Mouse (Mus musculus) embryonic fibroblast, embryonic 13.5 days (primary cell): ENCODE results near the gene Gm43518. TPM values are rescaled to one million over a fixed set of nuclear protein-coding genes. Genes with fewer than 3 reads are reported as not detected.
A peak's percentile ranks its signal among the peaks of the same experiment; 100 is the strongest.

ENCODE experiments used
- H3K27ac ChIP-seq: 2 replicates; pipeline ENCODE4 v1.5.1; 2012; ENCODE audit warnings: low read length, control low read depth, inconsistent platforms; ENCODE audit not compliant: insufficient read depth
- H3K4me1 ChIP-seq: 2 replicates; pipeline ENCODE4 v1.6.1; 2011; ENCODE audit warnings: low read length; ENCODE audit not compliant: control insufficient read depth, insufficient read depth
- H3K4me3 ChIP-seq: 2 replicates; pipeline ENCODE4 v1.5.1; 2011; ENCODE audit warnings: mild to moderate bottlenecking, control low read depth, low read length; ENCODE audit not compliant: insufficient read depth
- CTCF ChIP-seq: IDR thresholded peaks from 2 replicates; pipeline ENCODE4 v1.5.1; 2011; ENCODE audit warnings: mild to moderate bottlenecking, control low read depth, low read length, moderate library complexity, borderline replicate concordance; ENCODE audit not compliant: insufficient read depth
- POLR2A ChIP-seq: IDR thresholded peaks from 2 replicates; pipeline ENCODE4 v1.6.1; 2011; ENCODE audit warnings: low read depth, mild to moderate bottlenecking, control low read depth, low read length, moderate library complexity
- polyA plus RNA-seq: library from polyadenylated mRNA; stranded (reverse); fragments of >200 nt; gene quantifications from 2 replicates; pipeline ENCODE4 v1.2.4, GENCODE M21; 2011; ENCODE audit warnings: low read depth; ENCODE audit not compliant: missing spikeins, insufficient read length

The Gm43518 gene
- polyA plus RNA-seq, 1 experiment: 1.4 TPM

- Histone ChIP-seq H3K27ac (no peak overlapping the region), H3K4me3 (0 out of 2 replicates have a peak overlapping the region, but pooled peaks have one; percentile 10), H3K4me1 (no peaks in the 10 kb centered on the region)
- TF ChIP-seq POLR2A (no peak), CTCF (no peak)
Measured at GRCm38 (mm10) chr5:123974616-123975111, 47.4 kb downstream of the Gm43518 start.

- H3K4me1 ChIP-seq: 0 out of 2 replicates have a peak, but pooled peaks cover 5% of the 10 kb centered on the region
- TF ChIP-seq CTCF (no peak), POLR2A (no peak)
- H3K4me3 ChIP-seq: no peak overlapping the region
- H3K27ac ChIP-seq: no peak overlapping the region
Measured at GRCm38 (mm10) chr5:123975668-123976180, 48.5 kb downstream of the Gm43518 start.

- no peak overlapping the region for H3K4me3 ChIP-seq
- H3K27ac ChIP-seq: no peak overlapping the region
- TF ChIP-seq CTCF: no peak
- TF ChIP-seq POLR2A: no peak
- peaks cover 8% of the 10 kb centered on the region for H3K4me1 ChIP-seq
Measured at GRCm38 (mm10) chr5:123977231-123977630, 50.0 kb downstream of the Gm43518 start.

- Histone ChIP-seq H3K27ac (no peak overlapping the region), H3K4me3 (no peak overlapping the region), H3K4me1 (peaks cover 8% of the 10 kb centered on the region)
- no peak for TF ChIP-seq CTCF
- TF ChIP-seq POLR2A: no peak
Measured at GRCm38 (mm10) chr5:123978131-123978530, 50.9 kb downstream of the Gm43518 start.

GRCm38 (mm10) chr5:123979221-123979979, 52.2 kb downstream of the Gm43518 start:
- Histone ChIP-seq H3K4me1 (peaks cover 8% of the 10 kb centered on the region), H3K27ac (no peak overlapping the region), H3K4me3 (no peak overlapping the region)
- no peak for TF ChIP-seq CTCF
- TF ChIP-seq POLR2A: no peak

GRCm38 (mm10) chr5:123979980-123980369, 52.8 kb downstream of the Gm43518 start:
- H3K4me1 ChIP-seq: peaks cover 8% of the 10 kb centered on the region
- no peak overlapping the region for H3K27ac ChIP-seq
- TF ChIP-seq POLR2A (no peak), CTCF (no peak)
- H3K4me3 ChIP-seq: no peak overlapping the region

GRCm38 (mm10) chr5:123980521-123981249, 53.5 kb downstream of the Gm43518 start:
- peaks cover 8% of the 10 kb centered on the region for H3K4me1 ChIP-seq
- H3K4me3 ChIP-seq: no peak overlapping the region
- TF ChIP-seq POLR2A (no peak), CTCF (no peak)
- H3K27ac ChIP-seq: no peak overlapping the region

GRCm38 (mm10) chr5:123981250-123981554, 54.0 kb downstream of the Gm43518 start:
- H3K4me1 ChIP-seq: peaks cover 8% of the 10 kb centered on the region
- no peak overlapping the region for H3K4me3 ChIP-seq
- TF ChIP-seq POLR2A (no peak), CTCF (no peak)
- no peak overlapping the region for H3K27ac ChIP-seq

GRCm38 (mm10) chr5:123982838-123983237, 55.6 kb downstream of the Gm43518 start:
- TF ChIP-seq CTCF (no peak), POLR2A (no peak)
- Histone ChIP-seq H3K27ac (no peak overlapping the region), H3K4me3 (no peak overlapping the region), H3K4me1 (peaks cover 8% of the 10 kb centered on the region)

- Histone ChIP-seq H3K4me3 (no peak overlapping the region), H3K27ac (no peak overlapping the region), H3K4me1 (peaks cover 7% of the 10 kb centered on the region)
- TF ChIP-seq CTCF (no peak), POLR2A (no peak)
Measured at GRCm38 (mm10) chr5:123985434-123985833, 58.2 kb downstream of the Gm43518 start.
